Mouse (Mus musculus) hindbrain, embryonic 11.5 days (tissue): ENCODE results near the gene Phc2. TPM values are rescaled to one million over a fixed set of nuclear protein-coding genes. Genes with fewer than 3 reads are reported as not detected.
"Not testable (repeated sequence)": the region's sequence is repeated elsewhere in the genome, so short reads cannot be mapped to it uniquely, and the experiment has no call there.

Source experiments
- ATAC-seq: fragments of 200-750 bp; cut with Nextera tagmentation; 2 replicates; pipeline ENCODE4 v1.8.0; 2017; ENCODE audit warnings: mild to moderate bottlenecking, moderate TSS enrichment, moderate library complexity; ENCODE audit not compliant: low FRiP score
- DNase-seq: peaks from one replicate; pipeline ENCODE4 v3.0.0-alpha.2; 2015; ENCODE audit warnings: low spot score
- H3K27ac ChIP-seq: fragments of 300-500 bp; sonication (generic); 2 replicates; pipeline ENCODE4 v1.5.1; 2014; ENCODE audit warnings: mild to moderate bottlenecking, low read depth, low read length
- H3K27me3 ChIP-seq: fragments of 300-500 bp; sonication (generic); 2 replicates; pipeline ENCODE4 v1.6.1; 2014; ENCODE audit warnings: mild to moderate bottlenecking, low read length, moderate library complexity, mixed read lengths; ENCODE audit not compliant: control insufficient read depth, insufficient read depth
- H3K36me3 ChIP-seq: fragments of 300-500 bp; sonication (generic); 2 replicates; pipeline ENCODE4 v1.6.1; 2014; ENCODE audit warnings: mild to moderate bottlenecking, low read length, moderate library complexity, mixed read lengths; ENCODE audit not compliant: control insufficient read depth, insufficient read depth
- H3K4me1 ChIP-seq: fragments of 300-500 bp; sonication (generic); replicated peaks from 2 replicates; pipeline ENCODE4 v1.6.1; 2014; ENCODE audit warnings: low read length, mixed read lengths; ENCODE audit not compliant: control insufficient read depth, insufficient read depth
- H3K4me2 ChIP-seq: fragments of 300-500 bp; sonication (generic); replicated peaks from 2 replicates; pipeline ENCODE4 v1.6.1; 2014; ENCODE audit warnings: mild to moderate bottlenecking, low read depth, low read length
- H3K4me3 ChIP-seq: fragments of 300-500 bp; sonication (generic); 2 replicates; pipeline ENCODE4 v1.5.1; 2014; ENCODE audit warnings: low read depth, low read length
- H3K9ac ChIP-seq: fragments of 300-500 bp; sonication (generic); 2 replicates; pipeline ENCODE4 v1.6.1; 2014; ENCODE audit warnings: low read depth, low read length
- H3K9me3 ChIP-seq: fragments of 300-500 bp; sonication (generic); 2 replicates; pipeline ENCODE4 v1.6.1; 2016; ENCODE audit warnings: low read length; ENCODE audit not compliant: control insufficient read depth
- WGBS: fragments of 180-500 bp; shearing (Covaris S2); extraction: QIAGEN DNeasy Blood & Tissue Kit; methylation state at CpG from one replicate; pipeline ENCODE4 v1.1.7; 2014; 5-methylcytosine and 5-hydroxymethylcytosine counted together
- polyA plus RNA-seq: library from polyadenylated mRNA; unstranded; fragments of >200 nt; fragmentation: Nextera tagmentation; extraction: Ambion mirVana; gene quantifications from 2 replicates; pipeline ENCODE4 v1.2.1, GENCODE M21; 2014

Phc2 gene
- polyA plus RNA-seq, 1 experiment from 2014 or later: 46.8 TPM

DNA sequence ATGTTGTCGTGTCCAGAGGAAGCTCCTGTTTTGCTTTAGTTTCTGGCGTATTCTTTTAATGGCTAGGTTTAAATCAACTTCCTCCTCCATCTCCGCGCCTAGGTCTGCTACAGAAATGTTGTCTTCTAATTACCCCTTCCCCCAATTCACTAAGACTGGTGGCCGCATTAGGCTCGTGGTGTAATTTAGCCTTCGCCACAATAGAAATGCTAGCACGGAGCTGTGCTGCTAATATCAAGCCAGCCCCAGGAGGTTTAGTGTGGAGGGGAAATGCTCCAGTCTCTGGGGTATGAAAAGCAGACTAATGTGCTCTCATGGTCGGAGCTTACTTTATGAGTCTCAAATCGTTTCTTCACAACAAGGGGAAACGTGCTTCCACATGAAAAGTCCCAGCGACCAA lies 944 bp downstream of the Phc2 start:
- H3K9ac ChIP-seq: peak overlapping the region; percentile 66; the same call in 1 of the 2 replicates
- H3K36me3 ChIP-seq: no peaks in the 10 kb centered on the region
- H3K9me3 ChIP-seq: no peaks in the 10 kb centered on the region
- peak overlapping the region; percentile 71; the same call in 1 of the 2 replicates for H3K27ac ChIP-seq
- WGBS: 8% methylated on average over 12 of the region's 12 CpGs
- ATAC-seq (no peak), DNase-seq (no peak)
- peak overlapping the region; percentile 65 for H3K4me3 ChIP-seq
- peaks cover 2% of the 10 kb centered on the region; the same call in 1 of the 2 replicates for H3K4me1 ChIP-seq
- peaks cover 2% of the 10 kb centered on the region; the same call in 1 of the 2 replicates for H3K27me3 ChIP-seq
- peak overlapping the region; percentile 91 for H3K4me2 ChIP-seq

DNA sequence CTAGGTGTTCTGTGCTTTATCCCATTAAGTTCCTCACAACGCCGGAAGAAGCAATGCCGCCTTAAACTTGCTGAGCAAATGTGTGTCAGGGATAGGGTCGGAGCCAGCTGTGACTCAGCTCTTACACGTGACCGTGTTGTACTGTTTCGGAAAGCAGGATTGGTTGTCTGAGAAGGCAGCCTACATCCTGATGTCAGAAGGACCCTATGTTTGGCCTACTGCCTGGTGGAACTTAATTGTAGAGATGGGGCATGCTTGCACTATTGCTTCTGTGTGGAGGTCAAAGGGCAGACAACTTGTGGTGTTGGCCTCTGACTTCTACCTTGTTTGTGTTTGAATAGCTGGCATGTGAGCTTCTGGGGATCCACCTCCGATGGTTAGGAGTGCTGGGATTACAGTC lies 5.7 kb downstream of the Phc2 start:
- H3K4me1 ChIP-seq: no peaks in the 10 kb centered on the region; the same call in 1 of the 2 replicates
- no peak overlapping the region for H3K4me2 ChIP-seq
- WGBS: 82% methylated on average over 8 of the region's 8 CpGs
- DNase-seq (no peak), ATAC-seq (no peak)
- H3K27me3 ChIP-seq: peaks cover 2% of the 10 kb centered on the region; the same call in 1 of the 2 replicates
- H3K9ac ChIP-seq: no peak overlapping the region
- no peak overlapping the region for H3K27ac ChIP-seq
- no peaks in the 10 kb centered on the region for H3K36me3 ChIP-seq
- no peak overlapping the region for H3K4me3 ChIP-seq
- H3K9me3 ChIP-seq: no peaks in the 10 kb centered on the region

DNA sequence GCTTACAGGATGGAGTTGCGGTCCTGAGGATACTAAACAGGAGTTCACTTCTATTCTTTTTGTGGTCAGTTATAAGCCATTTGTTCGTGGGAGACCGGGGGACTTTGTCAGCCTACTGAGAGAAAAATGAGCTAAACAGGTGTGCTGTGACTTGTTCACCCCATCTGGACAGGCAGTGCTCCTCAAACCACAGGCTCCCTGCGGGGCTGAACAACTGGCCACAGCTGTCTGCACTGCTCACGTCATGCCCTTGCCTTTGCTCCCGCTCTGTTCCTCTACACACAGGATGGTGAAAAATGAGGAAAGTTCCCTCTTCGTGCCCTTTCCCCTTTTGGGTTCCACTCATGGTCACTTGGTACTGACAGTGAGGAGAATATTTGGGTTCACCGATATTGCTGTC lies 6.6 kb downstream of the Phc2 start:
- Histone ChIP-seq H3K27me3 (peaks cover 2% of the 10 kb centered on the region; the same call in 1 of the 2 replicates), H3K4me1 (no peaks in the 10 kb centered on the region), H3K36me3 (no peaks in the 10 kb centered on the region), H3K4me2 (no peak overlapping the region), H3K27ac (no peak overlapping the region), H3K9me3 (no peaks in the 10 kb centered on the region), H3K9ac (no peak overlapping the region), H3K4me3 (no peak overlapping the region)
- ATAC-seq (no peak), DNase-seq (no peak)
- WGBS: 73% methylated on average over 8 of the region's 8 CpGs

DNA sequence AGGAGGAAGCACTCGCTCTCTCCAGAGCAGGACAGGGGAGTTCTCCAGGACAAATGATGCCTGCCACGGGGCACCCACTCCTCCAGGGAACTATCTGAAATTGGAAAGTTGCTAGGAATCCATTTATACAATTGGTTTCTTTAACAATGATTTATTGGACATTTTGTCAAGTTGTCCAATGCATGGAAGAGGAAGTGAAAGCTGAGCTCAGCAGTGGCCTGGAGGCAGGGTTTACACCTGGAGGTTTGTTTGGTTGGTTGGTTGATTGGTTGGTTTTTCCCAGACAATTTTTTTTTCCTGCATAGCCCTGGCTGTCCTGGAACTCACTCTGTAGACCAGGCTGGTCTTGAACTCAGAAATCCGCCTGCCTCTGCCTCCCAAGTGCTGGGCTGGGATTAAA lies 9.5 kb downstream of the Phc2 start:
- no peak overlapping the region for H3K4me2 ChIP-seq
- H3K4me1 ChIP-seq: no peaks in the 10 kb centered on the region
- H3K9ac ChIP-seq: no peak overlapping the region
- no peak overlapping the region for H3K27ac ChIP-seq
- 79% methylated on average over 3 of the region's 3 CpGs for WGBS
- DNase-seq: no peak
- no peak overlapping the region for H3K4me3 ChIP-seq
- no peaks in the 10 kb centered on the region for H3K27me3 ChIP-seq
- ATAC-seq: no peak
- no peaks in the 10 kb centered on the region for H3K9me3 ChIP-seq
- H3K36me3 ChIP-seq: no peaks in the 10 kb centered on the region

DNA sequence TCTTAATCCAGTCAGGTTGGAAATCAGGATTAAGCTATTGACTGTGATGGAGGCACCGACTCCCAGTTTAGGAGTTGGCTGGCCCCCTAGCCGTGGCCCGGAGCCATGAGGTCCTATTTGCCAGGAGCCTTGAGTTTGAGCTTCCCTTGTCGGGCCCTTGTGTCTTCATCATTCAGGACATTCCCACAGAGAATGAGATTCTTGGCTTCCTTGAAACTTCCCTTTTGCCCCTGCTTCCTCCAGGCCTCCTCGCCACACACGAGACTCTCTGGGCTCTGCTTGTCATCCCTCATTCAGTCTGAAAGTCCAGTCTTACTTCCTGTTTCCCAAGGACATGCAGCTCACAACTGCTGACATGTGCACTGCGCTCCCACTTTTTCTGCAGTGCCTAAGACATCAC lies 11.9 kb downstream of the Phc2 start:
- H3K4me2 ChIP-seq, H3K9ac ChIP-seq, DNase-seq, ATAC-seq, H3K27ac ChIP-seq, H3K4me3 ChIP-seq, H3K27me3 ChIP-seq, H3K4me1 ChIP-seq, H3K36me3 ChIP-seq, H3K9me3 ChIP-seq: not testable (repeated sequence)
- 73% methylated on average over 7 of the region's 7 CpGs for WGBS

DNA sequence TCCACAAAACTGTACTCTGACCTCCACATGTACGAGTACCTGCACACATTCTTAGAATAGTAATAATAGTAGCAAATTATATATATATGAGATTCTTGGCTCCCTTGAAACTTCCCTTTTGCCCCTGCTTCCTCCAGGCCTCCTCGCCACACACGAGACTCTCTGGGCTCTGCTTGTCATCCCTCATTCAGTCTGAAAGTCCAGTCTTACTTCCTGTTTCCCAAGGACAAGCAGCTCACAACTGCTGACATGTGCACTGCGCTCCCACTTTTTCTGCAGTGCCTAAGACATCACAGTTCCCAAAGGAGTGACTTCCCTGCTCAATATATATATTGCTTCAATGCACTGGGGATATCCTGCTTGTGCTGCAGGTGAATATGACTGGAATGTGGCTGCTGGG lies 12.7 kb downstream of the Phc2 start:
- H3K4me2 ChIP-seq, ATAC-seq, H3K27ac ChIP-seq, H3K9ac ChIP-seq, H3K4me1 ChIP-seq, H3K9me3 ChIP-seq, H3K36me3 ChIP-seq, DNase-seq, H3K4me3 ChIP-seq, H3K27me3 ChIP-seq: not testable (repeated sequence)
- 84% methylated on average over 4 of the region's 4 CpGs for WGBS

DNA sequence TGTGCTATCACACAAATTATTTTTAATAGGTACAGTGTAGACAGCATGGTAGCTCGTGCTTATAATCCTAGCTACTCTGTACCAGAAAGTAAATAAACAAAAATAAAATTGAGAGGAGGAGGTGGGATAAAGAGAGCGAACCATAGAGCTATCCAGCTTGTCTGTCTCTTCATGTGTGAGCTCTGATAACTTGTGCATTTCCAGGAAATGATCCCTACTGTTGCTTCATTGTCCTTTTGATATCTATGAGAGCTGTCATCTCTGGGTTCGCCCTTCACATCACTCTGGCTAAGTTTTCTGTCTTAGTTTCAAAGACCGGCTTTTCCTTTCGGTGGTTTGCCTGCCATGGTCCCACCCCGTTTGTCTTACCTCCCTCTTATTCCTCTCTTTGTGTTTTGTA lies 14.7 kb downstream of the Phc2 start:
- Histone ChIP-seq H3K9ac (no peak overlapping the region), H3K36me3 (no peaks in the 10 kb centered on the region), H3K27me3 (no peaks in the 10 kb centered on the region), H3K9me3 (no peaks in the 10 kb centered on the region), H3K27ac (no peak overlapping the region), H3K4me1 (peaks cover 2% of the 10 kb centered on the region; the same call in 1 of the 2 replicates), H3K4me3 (no peak overlapping the region), H3K4me2 (no peak overlapping the region)
- ATAC-seq (no peak), DNase-seq (no peak)
- WGBS: 79% methylated on average over 6 of the region's 6 CpGs

DNA sequence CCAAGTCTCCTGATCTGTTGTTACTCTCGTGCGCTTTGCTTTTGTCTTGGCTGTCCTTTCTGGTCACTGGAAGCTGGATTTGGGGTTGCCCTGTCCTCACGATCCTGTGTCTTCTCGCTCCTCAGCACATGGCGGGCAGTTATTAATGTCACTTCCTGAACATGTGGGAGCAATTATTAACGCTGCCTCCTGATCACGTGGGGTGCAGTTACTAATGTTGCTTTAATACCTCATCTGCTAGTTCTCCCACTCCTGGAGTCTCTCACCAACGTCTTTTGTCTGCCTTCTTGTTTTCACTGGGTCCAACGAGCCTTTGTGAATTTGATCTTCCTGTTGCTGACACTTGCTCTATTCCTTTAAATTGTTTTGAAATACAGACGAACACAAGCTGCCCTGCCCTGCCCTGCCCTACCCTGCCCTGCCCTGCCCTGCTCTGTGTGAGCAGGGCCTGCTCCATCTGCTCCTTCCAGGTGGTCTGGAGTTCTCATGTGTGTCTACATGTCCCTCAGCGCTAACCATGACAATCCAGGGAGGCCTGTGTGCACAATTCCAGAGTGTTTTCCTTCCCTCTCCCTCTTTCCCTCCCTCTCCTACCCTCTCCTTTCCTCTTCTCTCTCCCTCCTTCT lies 16.2 kb downstream of the Phc2 start:
- DNase-seq (no peak), ATAC-seq (no peak)
- Histone ChIP-seq H3K9ac (no peak overlapping the region), H3K36me3 (no peaks in the 10 kb centered on the region), H3K4me1 (peaks cover 2% of the 10 kb centered on the region; the same call in 1 of the 2 replicates), H3K4me3 (no peak overlapping the region), H3K9me3 (no peaks in the 10 kb centered on the region), H3K27me3 (no peaks in the 10 kb centered on the region), H3K27ac (no peak overlapping the region; the same call in 1 of the 2 replicates), H3K4me2 (no peak overlapping the region)
- WGBS: 30% methylated on average over 11 of the region's 11 CpGs

DNA sequence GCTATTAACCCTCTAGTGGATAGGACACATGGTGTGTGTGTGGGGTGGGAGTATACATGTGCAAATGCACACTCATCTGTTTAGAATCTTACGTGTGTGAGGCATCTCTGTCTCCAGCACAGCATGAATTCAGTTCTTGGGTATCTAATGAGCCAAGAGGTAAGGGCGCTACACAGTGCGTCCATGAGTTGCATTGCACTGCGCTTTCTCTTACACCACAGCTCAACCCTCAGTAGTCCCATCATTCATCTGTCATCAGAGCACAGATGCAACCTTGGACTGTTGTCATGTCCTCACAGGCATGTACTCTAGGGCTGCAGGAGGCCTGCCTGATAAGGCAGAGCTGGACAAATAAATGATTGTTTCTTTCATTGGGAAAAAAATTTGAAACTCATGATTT lies 18.0 kb downstream of the Phc2 start:
- Histone ChIP-seq H3K36me3 (no peaks in the 10 kb centered on the region), H3K27ac (no peak overlapping the region), H3K4me3 (no peak overlapping the region), H3K27me3 (no peaks in the 10 kb centered on the region), H3K4me1 (peaks cover 2% of the 10 kb centered on the region; the same call in 1 of the 2 replicates), H3K4me2 (no peak overlapping the region), H3K9ac (no peak overlapping the region), H3K9me3 (no peaks in the 10 kb centered on the region)
- 79% methylated on average over 4 of the region's 4 CpGs for WGBS
- ATAC-seq (no peak), DNase-seq (no peak)
